Mouse (Mus musculus): ENCODE measurements around the gene Ehd4.

- TF ChIP-seq GATA1 (IDR thresholded peaks at IDR 0.05; ENCODE audit: borderline replicate concordance, low read length) (no peak), FLI1 (IDR thresholded peaks at IDR 0.05; ENCODE audit: low read length) (no peak)
Observed at GRCm38 (mm10) chr2:120158846-120159245, 4.4 kb upstream of the Ehd4 start.

Measured in megakaryocyte, embryonic 14.5 days (primary cell).